Mouse (Mus musculus) liver, adult 2 months (tissue): ENCODE measurements around the gene Map2k5.

Experiments
- CTCF ChIP-seq: fragments of 200-500 bp; IDR thresholded peaks from 2 replicates; pipeline ENCODE4 v1.5.1; 2011; ENCODE audit warnings: low read depth, low read length, control low read depth
- POLR2A ChIP-seq: fragments of 200-500 bp; IDR thresholded peaks from 2 replicates; pipeline ENCODE4 v1.6.1; 2011; ENCODE audit warnings: low read length, control low read depth; ENCODE audit not compliant: insufficient read depth; ENCODE audit errors: extremely low read depth

- TF ChIP-seq CTCF (no peak), POLR2A (no peak)
These were observed 192.5 kb downstream of the Map2k5 start for GRCm38 (mm10) chr9:63185249-63185648.
